12 mouse cellular contexts compared by ENCODE assay signal in genomic region chr3:159282594-159282993, GRCm38 (mm10).
DNase-seq lines count a peak whose midpoint lies in the region; ATAC-seq and TF ChIP-seq lines count a peak whose summit lies in the region.
"Had no signal": no experiment of that assay in that cellular context is flagged by ENCODE, and none has a peak within 500 bp of the region (broad histone marks: within the 10 kb centered on the region; RNA-seq: fewer than 3 reads in every experiment).

No protein-coding gene starts in this region.

- no peak overlapping the region for H3K4me3 ChIP-seq in forebrain, postnatal 0 days (ENCODE audit: low read depth, low read length)
- no peak overlapping the region for H3K4me3 ChIP-seq in forebrain, embryonic 12.5 days (replicated peaks)
- H3K4me3 ChIP-seq in left cerebral cortex, adult 2 months: no peak overlapping the region
- H3K4me3 ChIP-seq: limb, embryonic 13.5 days had no signal

- no peaks in the 10 kb centered on the region for H3K4me1 ChIP-seq in forebrain, postnatal 0 days (ENCODE audit: insufficient read depth)
- no peaks in the 10 kb centered on the region for H3K4me1 ChIP-seq in forebrain, embryonic 12.5 days
- H3K4me1 ChIP-seq: limb, embryonic 13.5 days had no signal

- 93% methylated on average over 3 of the region's 3 CpGs for WGBS in forebrain, postnatal 0 days
- WGBS in forebrain, embryonic 12.5 days: 88% methylated on average over 3 of the region's 3 CpGs

- ATAC-seq in forebrain, postnatal 0 days: peak; percentile 40; the same call in 1 of the 2 replicates
- no peak for ATAC-seq in forebrain, embryonic 12.5 days (ENCODE audit: low FRiP score)
- ATAC-seq: lung, postnatal 0 days had no signal

- peak; percentile 30; the same call in 1 of the 2 replicates for TF ChIP-seq CTCF in forebrain, postnatal 0 days (IDR thresholded peaks at IDR 0.05; ENCODE audit: low read depth)
- TF ChIP-seq CTCF in left cerebral cortex, adult 2 months (IDR thresholded peaks at IDR 0.05): peak; percentile 47

- no peaks in the 10 kb centered on the region for H3K9me3 ChIP-seq in forebrain, postnatal 0 days (ENCODE audit: low read length)
- H3K9me3 ChIP-seq in forebrain, embryonic 12.5 days: no peaks in the 10 kb centered on the region
- H3K9me3 ChIP-seq: limb, embryonic 13.5 days had no signal

- no peak overlapping the region for H3K4me2 ChIP-seq in forebrain, postnatal 0 days (ENCODE audit: low read depth)
- H3K4me2 ChIP-seq in forebrain, embryonic 12.5 days: no peak overlapping the region
- H3K4me2 ChIP-seq: limb, embryonic 13.5 days had no signal

- H3K27me3 ChIP-seq in forebrain, postnatal 0 days (ENCODE audit: insufficient read depth, low read length): no peaks in the 10 kb centered on the region
- no peaks in the 10 kb centered on the region for H3K27me3 ChIP-seq in forebrain, embryonic 12.5 days
- H3K27me3 ChIP-seq: limb, embryonic 13.5 days had no signal

- H3K36me3 ChIP-seq in forebrain, postnatal 0 days (ENCODE audit: insufficient read depth): no peaks in the 10 kb centered on the region
- no peaks in the 10 kb centered on the region for H3K36me3 ChIP-seq in forebrain, embryonic 12.5 days (replicated peaks)
- H3K36me3 ChIP-seq: limb, embryonic 13.5 days had no signal

- H3K9ac ChIP-seq in forebrain, postnatal 0 days: no peak overlapping the region
- no peak overlapping the region for H3K9ac ChIP-seq in forebrain, embryonic 12.5 days
- H3K9ac ChIP-seq: limb, embryonic 13.5 days; liver, embryonic 14.5 days had no signal

- DNase-seq in forebrain, postnatal 0 days: peak; percentile 54
- DNase-seq in left cerebral cortex, adult 2 months (ENCODE audit: extremely low spot score in 1 of 2, low spot score in 2 of 2): no peak
- no peak for DNase-seq in left cerebral cortex, postnatal 36 days (ENCODE audit: low spot score in 2 of 2)
- DNase-seq in 3T3-L1 (ENCODE audit: low read depth, low spot score): peak; percentile 29
- DNase-seq in adipocyte (ENCODE audit: low spot score): peak; percentile 3
- DNase-seq in heart, adult 18-20 months: no peak
- DNase-seq: gastrocnemius, postnatal 14 days; thymus, adult 18-20 months had no signal

- intact Hi-C loops in left cerebral cortex, adult 2 months (cut with DNase I): loop anchor here (10.0 kb wide), 2 partner anchors 928 to 1118 kb away; no protein-coding TSS in a partner anchor
- intact Hi-C loops in left cerebral cortex, postnatal 36 days (cut with DNase I): no loop called here

- H3K27ac ChIP-seq in forebrain, postnatal 0 days (ENCODE audit: low read depth, low read length): no peak overlapping the region
- no peak overlapping the region for H3K27ac ChIP-seq in forebrain, embryonic 12.5 days
- no peak overlapping the region for H3K27ac ChIP-seq in left cerebral cortex, adult 2 months
- H3K27ac ChIP-seq: limb, embryonic 13.5 days; liver, embryonic 14.5 days had no signal

Comparison
In these comparisons a context has a peak if more than half of its experiments do, and no peak if none do; other contexts are left out.
1. DNase-seq: peak in forebrain, postnatal 0 days (single experiment), 3T3-L1 (single experiment) and adipocyte (single experiment); none in left cerebral cortex, adult 2 months (0 of 2), left cerebral cortex, postnatal 36 days (0 of 2) and heart, adult 18-20 months (0 of 2).